Mouse (Mus musculus) olfactory bulb, adult 2 months (tissue): Measurements from ENCODE around the gene Tpst1. TPM values are rescaled to one million over a fixed set of nuclear protein-coding genes. Genes with fewer than 3 reads are reported as not detected.

Experiments used
- H3K27ac ChIP-seq: fragments of 200-500 bp; 2 replicates; pipeline ENCODE4 v1.5.1; 2012; ENCODE audit warnings: low read depth, low read length; ENCODE audit not compliant: insufficient read depth
- H3K4me1 ChIP-seq: fragments of 200-500 bp; 2 replicates; pipeline ENCODE4 v1.6.1; 2012; ENCODE audit warnings: low read length; ENCODE audit not compliant: control insufficient read depth, insufficient read depth
- H3K4me3 ChIP-seq: fragments of 200-500 bp; 2 replicates; pipeline ENCODE4 v1.5.1; 2012; ENCODE audit warnings: mild to moderate bottlenecking, low read depth, low read length, moderate library complexity; ENCODE audit not compliant: insufficient read depth
- CTCF ChIP-seq: fragments of 200-500 bp; IDR thresholded peaks from 2 replicates; pipeline ENCODE4 v1.5.1; 2012; ENCODE audit warnings: low read depth, mild to moderate bottlenecking, low read length, moderate library complexity; ENCODE audit not compliant: insufficient read depth
- POLR2A ChIP-seq: fragments of 200-500 bp; IDR thresholded peaks from 2 replicates; pipeline ENCODE4 v1.6.1; 2012; ENCODE audit warnings: mild to moderate bottlenecking, low read depth, low read length, moderate library complexity; ENCODE audit not compliant: insufficient read depth
- WGBS: fragments of 180-500 bp; shearing (Covaris S2); methylation state at CpG from one replicate; pipeline ENCODE4 v1.1.7; 2018; 5-methylcytosine and 5-hydroxymethylcytosine counted together
- polyA plus RNA-seq: library from polyadenylated mRNA; stranded (reverse); fragments of >200 nt; gene quantifications from 2 replicates; pipeline ENCODE4 v1.2.4, GENCODE M21; 2012; ENCODE audit warnings: low replicate concordance; ENCODE audit not compliant: missing spikeins, insufficient read depth, insufficient read length

The Tpst1 gene
- polyA plus RNA-seq, 1 experiment: not detected

DNA sequence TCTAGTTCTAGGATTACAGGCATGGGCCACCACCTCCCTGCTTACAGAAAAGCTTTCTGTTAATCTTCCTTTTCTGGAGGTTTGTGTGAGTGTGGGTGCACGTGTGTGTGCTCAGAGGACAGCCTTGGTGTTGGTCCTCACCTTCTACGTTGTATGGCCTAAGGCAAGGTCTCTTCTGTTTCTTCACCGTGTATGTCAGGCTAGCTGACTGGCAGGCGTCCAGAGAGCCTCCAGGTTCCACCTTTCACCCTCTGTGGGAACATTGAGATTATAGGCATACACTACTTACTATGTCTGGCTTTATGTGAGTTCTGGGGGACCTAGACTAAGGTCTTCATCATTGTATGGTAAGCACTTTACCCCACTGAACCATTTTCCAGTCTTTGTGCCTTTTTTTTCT, 9.3 kb downstream of the Tpst1 start:
- 78% methylated on average over 4 of the region's 4 CpGs for WGBS
- H3K4me1 ChIP-seq: peaks cover 14% of the 10 kb centered on the region
- TF ChIP-seq POLR2A (no peak), CTCF (no peak)
- H3K27ac ChIP-seq: no peak overlapping the region
- no peak overlapping the region for H3K4me3 ChIP-seq

DNA sequence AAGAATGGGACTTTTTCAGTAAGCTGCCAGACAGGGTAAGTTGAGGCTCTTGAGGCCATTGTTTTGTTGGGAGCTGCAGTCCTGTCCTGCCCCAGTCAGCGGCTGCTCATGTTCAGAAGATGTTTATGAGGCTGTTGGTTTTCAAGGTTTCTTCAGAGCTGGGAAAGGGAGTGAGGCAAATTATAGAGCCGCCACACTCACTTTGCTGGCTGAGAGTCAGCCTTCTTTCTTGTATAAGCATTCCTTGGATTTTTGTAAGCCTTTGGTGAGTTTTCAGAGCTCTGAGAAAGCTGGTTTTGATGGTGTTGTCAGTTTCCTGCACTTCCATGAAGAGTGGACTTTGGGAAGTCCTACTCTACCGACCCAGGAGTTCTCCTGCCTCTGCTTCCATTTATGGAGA, 11.1 kb downstream of the Tpst1 start:
- WGBS: 80% methylated on average over 3 of the region's 3 CpGs
- H3K4me1 ChIP-seq: peaks cover 17% of the 10 kb centered on the region
- no peak overlapping the region for H3K4me3 ChIP-seq
- TF ChIP-seq POLR2A (no peak), CTCF (no peak)
- H3K27ac ChIP-seq: no peak overlapping the region

DNA sequence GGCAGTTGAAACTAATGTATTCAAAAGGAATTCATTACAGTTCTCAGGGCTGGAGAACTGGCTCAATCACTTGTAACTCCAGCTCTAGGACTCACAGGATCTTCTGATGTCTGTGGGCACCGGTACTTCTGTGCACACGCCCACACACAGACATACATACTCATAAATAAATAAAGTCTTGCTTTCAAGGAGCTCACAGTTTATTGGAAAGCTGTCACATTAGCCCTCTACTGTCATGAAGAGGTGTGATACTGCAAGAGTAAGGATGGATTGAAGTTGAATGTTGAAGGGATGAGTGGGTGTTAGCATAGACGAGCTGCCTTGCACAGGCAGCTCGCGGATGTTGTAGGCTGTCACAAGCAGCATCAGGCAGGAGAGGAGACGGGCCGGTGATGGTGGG, 14.9 kb downstream of the Tpst1 start:
- TF ChIP-seq CTCF: no peak
- no peak for TF ChIP-seq POLR2A
- peaks cover 23% of the 10 kb centered on the region for H3K4me1 ChIP-seq
- WGBS: 72% methylated on average over 7 of the region's 7 CpGs
- 0 out of 2 replicates have a peak overlapping the region, but pooled peaks have one; percentile 84 for H3K27ac ChIP-seq
- H3K4me3 ChIP-seq: no peak overlapping the region

DNA sequence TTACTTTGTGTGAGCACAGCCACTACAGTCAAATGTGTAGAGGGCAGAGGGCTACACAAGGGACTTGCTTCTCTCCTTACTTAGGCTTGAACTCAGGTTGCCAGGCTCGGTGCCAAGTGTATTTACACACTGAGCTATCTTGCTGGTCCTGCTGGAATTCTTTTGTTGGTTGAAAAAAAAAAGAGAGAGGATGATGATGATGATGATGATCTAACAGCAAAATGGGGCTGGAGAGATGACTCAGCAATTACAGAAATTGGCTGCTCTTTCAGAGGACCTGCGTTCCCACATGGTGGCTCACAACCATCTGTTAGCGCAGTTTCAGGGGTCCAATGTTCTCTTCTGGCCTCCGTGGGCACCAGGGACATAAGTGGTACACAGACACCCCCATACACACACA, 15.5 kb downstream of the Tpst1 start:
- peak overlapping the region; percentile 84; the same call in 1 of the 2 replicates for H3K27ac ChIP-seq
- peaks cover 20% of the 10 kb centered on the region for H3K4me1 ChIP-seq
- TF ChIP-seq POLR2A: no peak
- TF ChIP-seq CTCF: no peak
- 68% methylated on average over 4 of the region's 4 CpGs for WGBS
- no peak overlapping the region for H3K4me3 ChIP-seq

DNA sequence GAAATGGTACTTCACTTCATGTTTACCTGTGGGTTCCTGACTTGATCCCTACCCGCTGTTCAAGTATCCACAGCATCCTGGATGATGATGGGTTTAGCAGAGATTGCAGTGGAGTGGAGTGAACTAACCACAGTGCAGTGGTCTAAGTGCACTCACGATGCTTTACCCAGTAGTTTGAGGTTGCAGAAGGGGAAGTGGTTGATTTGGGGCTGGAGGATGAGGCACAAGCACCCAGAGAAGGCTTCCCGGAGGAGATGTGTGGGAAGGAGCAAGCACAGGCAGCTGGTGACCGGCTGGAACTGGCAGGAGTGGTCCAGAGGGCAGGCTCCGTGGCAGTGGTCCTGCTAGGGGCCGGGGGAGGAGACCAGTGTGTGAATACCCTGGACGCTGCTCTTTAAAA, 16.1 kb downstream of the Tpst1 start:
- 54% methylated on average over 7 of the region's 7 CpGs for WGBS
- TF ChIP-seq POLR2A (no peak), CTCF (no peak)
- Histone ChIP-seq H3K4me3 (no peak overlapping the region), H3K27ac (peak overlapping the region; percentile 84), H3K4me1 (peaks cover 19% of the 10 kb centered on the region)

DNA sequence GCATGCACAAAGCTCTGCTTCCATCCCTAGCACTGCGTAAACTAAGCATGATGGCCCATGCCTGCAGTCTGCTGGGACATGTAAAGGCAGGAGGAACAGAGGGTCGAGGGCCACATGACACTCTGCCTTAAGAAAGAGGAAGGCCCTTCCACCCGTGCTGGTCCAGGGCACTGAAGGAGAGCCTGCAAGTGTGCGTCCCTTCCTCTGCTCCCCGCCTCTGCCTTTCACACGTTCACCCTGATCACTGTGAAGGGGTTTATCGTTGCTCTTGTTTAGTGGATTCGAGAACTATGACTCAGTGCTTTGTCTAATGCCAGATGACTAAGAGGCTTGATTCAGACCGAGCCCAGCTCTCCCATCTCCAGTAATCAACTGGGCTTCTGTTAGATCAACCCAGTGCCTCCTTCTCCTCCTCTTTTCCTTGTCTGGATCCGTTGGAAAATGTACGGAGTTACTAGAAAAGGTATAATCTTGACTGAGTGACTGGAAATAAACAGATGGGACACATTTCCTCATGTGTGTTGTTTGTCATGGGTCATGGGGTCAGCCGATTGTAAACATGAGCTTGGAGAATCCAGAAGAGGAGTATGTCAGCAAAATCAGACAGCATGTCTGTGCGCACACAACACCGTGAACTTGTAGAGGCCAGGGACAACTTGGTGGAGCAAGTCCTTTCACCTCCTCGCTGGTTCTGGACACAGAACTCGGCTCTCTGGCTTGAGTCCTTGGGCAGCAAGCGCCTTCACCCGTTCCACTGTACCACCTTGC, 16.7 kb downstream of the Tpst1 start:
- H3K4me3 ChIP-seq: no peak overlapping the region
- TF ChIP-seq CTCF: no peak
- TF ChIP-seq POLR2A: no peak
- peak overlapping the region; percentile 84 for H3K27ac ChIP-seq
- WGBS: 47% methylated on average over 18 of the region's 18 CpGs
- H3K4me1 ChIP-seq: peaks cover 18% of the 10 kb centered on the region

DNA sequence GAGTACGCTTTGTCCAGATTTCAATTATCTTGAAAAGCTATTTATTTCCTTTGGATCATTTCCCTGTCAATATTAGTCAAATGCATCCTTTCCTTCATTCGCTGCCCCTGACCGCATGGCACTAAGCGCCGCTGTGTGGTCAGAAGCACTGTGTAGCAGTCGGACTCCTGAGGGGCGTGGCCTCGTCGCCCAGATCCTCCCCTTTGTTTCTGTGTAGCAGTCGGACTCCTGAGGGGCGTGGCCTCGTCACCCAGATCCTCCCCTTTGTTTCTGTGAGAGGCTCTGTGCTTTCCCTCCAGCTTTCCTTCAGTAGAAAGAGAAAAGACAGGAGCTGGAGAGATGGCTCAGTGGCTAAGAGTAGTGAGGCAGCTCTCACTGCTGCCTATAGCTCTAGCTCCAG, 23.6 kb downstream of the Tpst1 start:
- Histone ChIP-seq H3K4me3 (no peak overlapping the region), H3K4me1 (peaks cover 2% of the 10 kb centered on the region; the same call in 1 of the 2 replicates), H3K27ac (no peak overlapping the region)
- no peak for TF ChIP-seq POLR2A
- no peak for TF ChIP-seq CTCF
- 41% methylated on average over 12 of the region's 12 CpGs for WGBS

DNA sequence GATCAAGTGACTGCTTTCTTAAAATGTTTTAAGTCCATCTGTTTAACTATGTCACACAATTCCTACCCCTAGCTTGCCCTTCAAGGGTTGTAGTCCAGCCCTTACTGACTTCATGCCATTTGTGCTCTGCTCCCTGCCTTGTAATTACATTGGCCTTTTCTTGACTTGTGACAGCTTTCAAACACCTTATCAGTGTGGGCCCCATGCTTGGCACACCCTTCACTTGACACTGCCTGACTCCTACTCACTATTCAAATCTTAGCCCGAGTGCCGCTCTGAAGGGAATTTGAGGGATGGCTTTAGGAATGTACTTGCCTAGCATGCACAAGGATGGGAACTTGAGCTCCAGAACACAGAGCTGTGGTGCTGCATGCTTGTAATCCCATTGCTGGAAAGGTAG, 24.7 kb downstream of the Tpst1 start:
- 77% methylated on average over 2 of the region's 2 CpGs for WGBS
- Histone ChIP-seq H3K4me1 (peaks cover 2% of the 10 kb centered on the region; the same call in 1 of the 2 replicates), H3K27ac (no peak overlapping the region), H3K4me3 (no peak overlapping the region)
- TF ChIP-seq CTCF: no peak
- no peak for TF ChIP-seq POLR2A

DNA sequence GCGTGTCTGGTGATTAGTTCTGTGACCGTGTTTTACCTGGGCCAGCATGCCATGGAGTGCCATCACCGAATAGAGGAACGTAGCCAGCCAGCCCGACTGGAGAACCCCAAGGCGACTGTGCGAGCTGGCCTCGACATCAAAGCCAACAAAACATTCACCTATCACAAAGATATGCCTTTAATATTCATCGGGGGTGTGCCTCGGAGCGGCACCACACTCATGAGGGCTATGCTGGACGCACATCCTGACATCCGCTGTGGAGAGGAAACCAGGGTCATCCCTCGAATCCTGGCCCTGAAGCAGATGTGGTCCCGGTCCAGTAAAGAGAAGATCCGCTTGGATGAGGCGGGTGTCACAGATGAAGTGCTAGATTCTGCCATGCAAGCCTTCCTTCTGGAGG, 28.6 kb downstream of the Tpst1 start:
- 97% methylated on average over 17 of the region's 17 CpGs for WGBS
- H3K4me3 ChIP-seq: no peak overlapping the region
- no peak overlapping the region for H3K27ac ChIP-seq
- TF ChIP-seq POLR2A (no peak), CTCF (no peak)
- peaks cover 3% of the 10 kb centered on the region for H3K4me1 ChIP-seq
